Mouse (Mus musculus): ENCODE measurements around the gene Kcne3. TPM values are rescaled to one million over a fixed set of nuclear protein-coding genes. Genes with fewer than 3 reads are reported as not detected.

The Kcne3 gene
- total and polyA plus RNA-seq, 3 experiments = 1.6 to 71.8 (median 21.8) TPM

DNA sequence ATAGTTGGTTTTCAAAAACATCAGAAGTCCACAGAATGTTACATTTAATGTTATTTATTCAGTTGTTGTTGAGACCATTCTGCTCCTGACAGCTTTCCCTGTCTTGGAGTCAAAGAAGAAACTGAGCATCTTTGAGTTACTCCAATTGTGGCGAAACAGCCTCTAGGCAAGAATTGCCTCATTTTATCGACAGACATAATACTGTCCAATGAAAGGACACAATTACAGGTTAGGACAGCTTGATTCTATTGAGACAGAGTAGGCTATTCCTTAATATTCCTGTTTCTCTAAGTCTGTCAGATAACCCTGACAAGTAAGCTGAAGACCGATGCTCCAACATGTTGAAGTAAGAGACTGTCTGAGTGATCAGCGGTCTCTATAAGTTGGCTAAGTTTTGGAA lies 38.2 kb upstream of the Kcne3 start:
- no peaks in the 10 kb centered on the region for H3K4me1 ChIP-seq (ENCODE audit: insufficient read depth, low read depth, low read length)
- ATAC-seq (ENCODE audit: extremely low read depth, insufficient number of reproducible peaks, low FRiP score, poor library complexity, severe bottlenecking) (no peak), DNase-seq (ENCODE audit: low spot score) (no peak)
- H3K36me3 ChIP-seq (replicated peaks) = no peaks in the 10 kb centered on the region
- no peak overlapping the region for H3K4me3 ChIP-seq (ENCODE audit: low read depth, low read length)
- peaks cover 23% of the 10 kb centered on the region for H3K27me3 ChIP-seq (ENCODE audit: insufficient read depth, low read length)
- no peaks in the 10 kb centered on the region for H3K9me3 ChIP-seq (replicated peaks)
- TF ChIP-seq GATA1 (IDR thresholded peaks at IDR 0.05; ENCODE audit: borderline replicate concordance, low read length) (no peak), GATA2 (IDR thresholded peaks at IDR 0.05; ENCODE audit: borderline replicate concordance, low read depth, low read length) (no peak), CTCF (IDR thresholded peaks at IDR 0.05; ENCODE audit: low read depth, low read length) (no peak), POLR2AphosphoS5 (IDR thresholded peaks at IDR 0.05; ENCODE audit: insufficient replicate concordance, low read depth, low read length) (no peak), TAL1 (conservative IDR thresholded peaks at IDR 0.05; ENCODE audit: low read depth, low read length) (no peak)

DNA sequence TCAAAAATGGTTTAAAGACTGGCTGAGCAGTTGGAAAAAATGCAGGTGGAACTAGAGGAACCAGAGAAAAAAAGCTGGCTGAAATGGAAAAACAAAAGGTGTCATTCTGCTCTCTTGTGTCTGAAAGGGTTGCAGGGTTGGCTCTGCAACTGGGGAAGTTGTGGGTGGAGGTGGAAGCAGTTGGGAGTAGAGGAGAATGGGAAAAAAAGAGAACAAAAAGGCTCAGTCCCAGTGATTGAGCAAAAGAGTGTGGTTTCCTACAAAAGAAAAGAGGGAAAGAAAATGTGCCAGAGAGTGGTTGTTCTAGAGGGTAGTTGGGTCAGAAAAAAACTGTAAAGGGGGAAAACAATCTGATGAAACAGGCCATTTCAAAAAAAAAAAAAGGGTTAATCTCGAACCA lies 35.7 kb upstream of the Kcne3 start:
- no peaks in the 10 kb centered on the region for H3K36me3 ChIP-seq (replicated peaks)
- ATAC-seq (ENCODE audit: extremely low read depth, insufficient number of reproducible peaks, low FRiP score, poor library complexity, severe bottlenecking) (no peak), DNase-seq (ENCODE audit: low spot score) (no peak)
- H3K9me3 ChIP-seq (replicated peaks) = no peaks in the 10 kb centered on the region
- no peak for TF ChIP-seq GATA1 (IDR thresholded peaks at IDR 0.05; ENCODE audit: borderline replicate concordance, low read length)
- no peak for TF ChIP-seq TAL1 (conservative IDR thresholded peaks at IDR 0.05; ENCODE audit: low read depth, low read length)
- TF ChIP-seq GATA2 (IDR thresholded peaks at IDR 0.05; ENCODE audit: borderline replicate concordance, low read depth, low read length) = no peak
- TF ChIP-seq CTCF (IDR thresholded peaks at IDR 0.05; ENCODE audit: low read depth, low read length) = no peak
- no peak for TF ChIP-seq POLR2AphosphoS5 (IDR thresholded peaks at IDR 0.05; ENCODE audit: insufficient replicate concordance, low read depth, low read length)
- H3K4me1 ChIP-seq (ENCODE audit: insufficient read depth, low read depth, low read length) = no peaks in the 10 kb centered on the region
- no peak overlapping the region for H3K4me3 ChIP-seq (ENCODE audit: low read depth, low read length)
- peaks cover 31% of the 10 kb centered on the region for H3K27me3 ChIP-seq (ENCODE audit: insufficient read depth, low read length)

GRCm38 (mm10) chr7:100148586-100148985 lies 27.7 kb upstream of the Kcne3 start:
- ATAC-seq (ENCODE audit: extremely low read depth, insufficient number of reproducible peaks, low FRiP score, poor library complexity, severe bottlenecking) = no peak
- H3K4me1 ChIP-seq (ENCODE audit: insufficient read depth, low read depth, low read length) = no peaks in the 10 kb centered on the region
- H3K9me3 ChIP-seq (replicated peaks) = no peaks in the 10 kb centered on the region
- peaks cover 54% of the 10 kb centered on the region for H3K27me3 ChIP-seq (ENCODE audit: insufficient read depth, low read length)
- H3K36me3 ChIP-seq (replicated peaks) = no peaks in the 10 kb centered on the region
- no peak for TF ChIP-seq POLR2AphosphoS5 (IDR thresholded peaks at IDR 0.05; ENCODE audit: insufficient replicate concordance, low read depth, low read length)
- TF ChIP-seq CTCF (IDR thresholded peaks at IDR 0.05; ENCODE audit: low read depth, low read length) = no peak
- no peak for TF ChIP-seq GATA1 (IDR thresholded peaks at IDR 0.05; ENCODE audit: borderline replicate concordance, low read length)
- TF ChIP-seq TAL1 (conservative IDR thresholded peaks at IDR 0.05; ENCODE audit: low read depth, low read length) = no peak
- no peak for TF ChIP-seq GATA2 (IDR thresholded peaks at IDR 0.05; ENCODE audit: borderline replicate concordance, low read depth, low read length)
- H3K4me3 ChIP-seq (ENCODE audit: low read depth, low read length) = no peak overlapping the region
- DNase-seq (ENCODE audit: low spot score) = no peak

DNA sequence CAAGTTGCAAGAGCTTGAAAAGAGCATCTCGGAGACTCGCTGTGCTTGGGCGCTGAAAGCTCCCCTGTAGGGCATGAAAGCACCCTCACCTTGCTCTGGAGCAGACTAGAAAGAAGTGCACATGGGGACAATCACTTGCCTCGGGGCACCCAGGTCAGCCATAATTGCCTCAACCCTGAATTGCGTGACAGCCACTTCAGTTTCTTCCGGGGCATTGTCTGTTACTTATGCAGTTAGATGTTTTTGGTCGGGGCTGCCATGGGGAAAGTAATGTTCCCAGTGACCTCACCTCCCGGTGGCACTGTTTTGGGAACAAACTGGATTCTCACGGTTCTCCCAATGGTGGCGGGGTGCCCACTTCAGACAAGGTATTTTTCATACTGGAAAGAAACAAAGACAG lies 26.2 kb upstream of the Kcne3 start:
- ATAC-seq (ENCODE audit: extremely low read depth, insufficient number of reproducible peaks, low FRiP score, poor library complexity, severe bottlenecking) (no peak), DNase-seq (ENCODE audit: low spot score) (no peak)
- H3K4me1 ChIP-seq (ENCODE audit: insufficient read depth, low read depth, low read length) = no peaks in the 10 kb centered on the region
- no peaks in the 10 kb centered on the region for H3K9me3 ChIP-seq (replicated peaks)
- no peak for TF ChIP-seq POLR2AphosphoS5 (IDR thresholded peaks at IDR 0.05; ENCODE audit: insufficient replicate concordance, low read depth, low read length)
- TF ChIP-seq TAL1 (conservative IDR thresholded peaks at IDR 0.05; ENCODE audit: low read depth, low read length) = no peak
- TF ChIP-seq CTCF (IDR thresholded peaks at IDR 0.05; ENCODE audit: low read depth, low read length) = no peak
- TF ChIP-seq GATA2 (IDR thresholded peaks at IDR 0.05; ENCODE audit: borderline replicate concordance, low read depth, low read length) = no peak
- no peak for TF ChIP-seq GATA1 (IDR thresholded peaks at IDR 0.05; ENCODE audit: borderline replicate concordance, low read length)
- H3K27me3 ChIP-seq (ENCODE audit: insufficient read depth, low read length) = peaks cover 48% of the 10 kb centered on the region
- H3K36me3 ChIP-seq (replicated peaks) = no peaks in the 10 kb centered on the region
- no peak overlapping the region for H3K4me3 ChIP-seq (ENCODE audit: low read depth, low read length)

DNA sequence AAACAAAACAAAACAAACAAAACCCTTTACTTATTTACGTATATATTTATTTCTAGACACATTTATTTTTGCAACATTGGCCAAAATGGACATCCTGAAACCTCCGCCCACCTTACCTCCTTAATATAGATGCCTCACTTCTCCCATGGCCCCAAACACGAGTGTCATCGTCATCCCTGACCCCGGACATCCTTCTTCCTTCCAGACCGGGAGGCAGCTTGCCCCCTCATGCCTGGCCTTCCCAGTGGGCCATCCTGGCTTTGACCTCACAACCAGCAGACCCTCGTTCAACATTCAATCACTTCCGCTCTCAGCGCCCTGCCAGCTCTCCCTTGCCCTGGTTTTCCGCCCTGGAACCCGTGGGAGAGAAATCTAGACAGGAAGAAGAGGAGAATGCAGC lies 25.7 kb upstream of the Kcne3 start:
- Histone ChIP-seq H3K9me3 (replicated peaks) (no peaks in the 10 kb centered on the region), H3K4me1 (ENCODE audit: insufficient read depth, low read depth, low read length) (no peaks in the 10 kb centered on the region; the same call in 1 of the 2 replicates), H3K36me3 (replicated peaks) (no peaks in the 10 kb centered on the region), H3K4me3 (ENCODE audit: low read depth, low read length) (no peak overlapping the region), H3K27me3 (ENCODE audit: insufficient read depth, low read length) (peaks cover 48% of the 10 kb centered on the region)
- DNase-seq (ENCODE audit: low spot score) (no peak), ATAC-seq (ENCODE audit: extremely low read depth, insufficient number of reproducible peaks, low FRiP score, poor library complexity, severe bottlenecking) (no peak)
- TF ChIP-seq GATA2 (IDR thresholded peaks at IDR 0.05; ENCODE audit: borderline replicate concordance, low read depth, low read length) = no peak
- no peak for TF ChIP-seq POLR2AphosphoS5 (IDR thresholded peaks at IDR 0.05; ENCODE audit: insufficient replicate concordance, low read depth, low read length)
- no peak for TF ChIP-seq CTCF (IDR thresholded peaks at IDR 0.05; ENCODE audit: low read depth, low read length)
- TF ChIP-seq GATA1 (IDR thresholded peaks at IDR 0.05; ENCODE audit: borderline replicate concordance, low read length) = no peak
- TF ChIP-seq TAL1 (conservative IDR thresholded peaks at IDR 0.05; ENCODE audit: low read depth, low read length) = no peak

DNA sequence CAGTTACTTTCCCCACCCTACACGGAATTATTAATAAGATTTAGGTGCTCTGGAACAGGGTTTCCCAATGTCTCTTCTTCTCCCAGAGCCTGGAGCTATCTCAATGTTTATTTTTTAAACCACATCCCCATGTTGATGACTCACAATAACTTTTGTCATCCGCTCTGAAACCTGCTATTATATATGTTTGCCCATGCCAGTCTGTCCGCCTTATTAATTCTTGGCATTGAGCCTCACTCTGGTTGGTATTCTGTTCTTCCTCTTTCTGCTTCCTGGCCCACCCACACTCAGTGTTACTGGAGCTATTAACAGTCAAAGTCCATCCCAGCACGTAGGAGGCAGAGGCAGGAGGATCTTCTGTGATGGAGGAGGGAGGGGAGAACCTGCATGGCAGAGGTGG lies 18.6 kb upstream of the Kcne3 start:
- no peak overlapping the region for H3K4me3 ChIP-seq (ENCODE audit: low read depth, low read length)
- ATAC-seq (ENCODE audit: extremely low read depth, insufficient number of reproducible peaks, low FRiP score, poor library complexity, severe bottlenecking) (no peak), DNase-seq (ENCODE audit: low spot score) (no peak)
- H3K27me3 ChIP-seq (ENCODE audit: insufficient read depth, low read length) = peaks cover 12% of the 10 kb centered on the region
- no peaks in the 10 kb centered on the region for H3K9me3 ChIP-seq (replicated peaks)
- peaks cover 15% of the 10 kb centered on the region for H3K36me3 ChIP-seq (replicated peaks)
- H3K4me1 ChIP-seq (ENCODE audit: insufficient read depth, low read depth, low read length) = peaks cover 24% of the 10 kb centered on the region
- no peak for TF ChIP-seq GATA1 (IDR thresholded peaks at IDR 0.05; ENCODE audit: borderline replicate concordance, low read length)
- no peak for TF ChIP-seq POLR2AphosphoS5 (IDR thresholded peaks at IDR 0.05; ENCODE audit: insufficient replicate concordance, low read depth, low read length)
- TF ChIP-seq CTCF (IDR thresholded peaks at IDR 0.05; ENCODE audit: low read depth, low read length) = no peak
